29 mouse cellular contexts compared by ENCODE assay signal in genomic region chr7:122472223-122472622, GRCm38 (mm10).
DNase-seq lines count a peak whose midpoint lies in the region; ATAC-seq and TF ChIP-seq lines count a peak whose summit lies in the region.
"Had no signal": no experiment of that assay in that cellular context is flagged by ENCODE, and none has a peak within 500 bp of the region (broad histone marks: within the 10 kb centered on the region; RNA-seq: fewer than 3 reads in every experiment).

No protein-coding gene starts in this region.

- intact Hi-C loops in heart, adult 2 months (cut with DNase I): loop anchor here (5.0 to 10.0 kb wide), 3 partner anchors 95 to 350 kb away; partner anchors contain the start of gene Cacng3
- intact Hi-C loops in heart, postnatal 25 days (cut with DNase I): loop anchor here (5.0 kb wide), 2 partner anchors 195 to 345 kb away; no protein-coding TSS in a partner anchor

- H3K4me2 ChIP-seq in heart, embryonic 12.5 days: no peak overlapping the region
- H3K4me2 ChIP-seq: embryonic facial prominence, embryonic 12.5 days; hindbrain, embryonic 14.5 days; kidney, embryonic 15.5 days; limb, embryonic 15.5 days; midbrain, embryonic 15.5 days; neural tube, embryonic 15.5 days had no signal

- no peak for TF ChIP-seq POLR2A in heart, adult 2 months (IDR thresholded peaks at IDR 0.05; ENCODE audit: insufficient read depth, low read depth, low read length)

- no peaks in the 10 kb centered on the region for H3K36me3 ChIP-seq in heart, adult 2 months (ENCODE audit: control insufficient read depth, insufficient read depth, low read length)
- no peaks in the 10 kb centered on the region for H3K36me3 ChIP-seq in heart, embryonic 12.5 days
- H3K36me3 ChIP-seq: embryonic facial prominence, embryonic 12.5 days; kidney, embryonic 15.5 days; limb, embryonic 10.5 days; limb, embryonic 15.5 days; midbrain, embryonic 15.5 days; neural tube, embryonic 15.5 days had no signal

- H3K27me3 ChIP-seq in heart, adult 2 months (ENCODE audit: control insufficient read depth, insufficient read depth, low read length): no peaks in the 10 kb centered on the region
- 0 out of 2 replicates have a peak, but pooled peaks cover 7% of the 10 kb centered on the region for H3K27me3 ChIP-seq in heart, embryonic 12.5 days (replicated peaks)
- H3K27me3 ChIP-seq: embryonic facial prominence, embryonic 12.5 days; kidney, embryonic 15.5 days; midbrain, embryonic 15.5 days had no signal

- H3K4me3 ChIP-seq in heart, adult 2 months: no peak overlapping the region
- H3K4me3 ChIP-seq in heart, embryonic 12.5 days: no peak overlapping the region
- H3K4me3 ChIP-seq: embryonic facial prominence, embryonic 12.5 days; kidney, embryonic 15.5 days; limb, embryonic 10.5 days; limb, embryonic 15.5 days; midbrain, embryonic 15.5 days; neural tube, embryonic 15.5 days had no signal

- H3K4me1 ChIP-seq in heart, adult 2 months (ENCODE audit: control insufficient read depth, insufficient read depth, low read length): peaks cover 9% of the 10 kb centered on the region; the same call in 1 of the 2 replicates
- H3K4me1 ChIP-seq in heart, embryonic 12.5 days (replicated peaks): no peaks in the 10 kb centered on the region
- H3K4me1 ChIP-seq: embryonic facial prominence, embryonic 12.5 days; limb, embryonic 10.5 days; limb, embryonic 15.5 days; neural tube, embryonic 15.5 days had no signal

- H3K79me2 ChIP-seq in heart, adult 2 months (replicated peaks; ENCODE audit: control insufficient read depth, insufficient read depth, low read length): no peaks in the 10 kb centered on the region

- TF ChIP-seq CTCF in heart, adult 2 months (IDR thresholded peaks at IDR 0.05): no peak

- 39% methylated on average over 5 of the region's 5 CpGs for WGBS in heart, adult 2 months
- WGBS in heart, embryonic 12.5 days: 72% methylated on average over 5 of the region's 5 CpGs

- no peak overlapping the region; the same call in 1 of the 2 replicates for H3K27ac ChIP-seq in heart, adult 2 months
- H3K27ac ChIP-seq in heart, embryonic 12.5 days (ENCODE audit: poor library complexity, severe bottlenecking): no peak overlapping the region
- H3K27ac ChIP-seq: embryonic facial prominence, embryonic 12.5 days; hindbrain, embryonic 14.5 days; kidney, embryonic 15.5 days; limb, embryonic 10.5 days; limb, embryonic 15.5 days; liver, embryonic 14.5 days; macrophage; midbrain, embryonic 15.5 days; neural tube, embryonic 15.5 days had no signal

- 0 out of 2 replicates have a peak, but pooled peaks have one; percentile 53 for TF ChIP-seq EP300 in heart, adult 2 months (IDR thresholded peaks at IDR 0.05; ENCODE audit: insufficient read depth, low read depth, low read length)

- H3K9ac ChIP-seq in heart, adult 2 months (ENCODE audit: low read depth, low read length): no peak overlapping the region
- no peak overlapping the region for H3K9ac ChIP-seq in heart, embryonic 12.5 days
- H3K9ac ChIP-seq: embryonic facial prominence, embryonic 12.5 days; hindbrain, embryonic 14.5 days; kidney, embryonic 15.5 days; limb, embryonic 15.5 days; liver, embryonic 14.5 days; midbrain, embryonic 15.5 days; neural tube, embryonic 15.5 days had no signal

- DNase-seq in adrenal gland, postnatal 14 days: peak; percentile 21
- no peak for DNase-seq in adrenal gland, adult (ENCODE audit: inconsistent age in 2 of 2, low spot score in 1 of 2)
- peak; percentile 43 to 65 for DNase-seq in heart, adult 2 months
- DNase-seq in MN1 (ENCODE audit: low spot score): peak; percentile 21
- peak; percentile 11 for DNase-seq in heart, postnatal 25 days (ENCODE audit: low spot score)
- DNase-seq in layer of hippocampus, postnatal 10 days (ENCODE audit: low spot score in 2 of 2): no peak
- DNase-seq: adrenal gland, adult 8-10 months; cerebellum, adult 11-12 months; cerebellum, adult 9-11 months; embryo, embryonic 11 days; kidney, postnatal 4 days; layer of hippocampus, postnatal 36 days; lung, adult 2 months; lung, postnatal 10 days; retina, postnatal 1 day; right cerebral cortex, postnatal 14 days; thymus, postnatal 4 days had no signal

- peaks cover 7% of the 10 kb centered on the region for H3K9me3 ChIP-seq in heart, embryonic 12.5 days (replicated peaks)
- H3K9me3 ChIP-seq: embryonic facial prominence, embryonic 12.5 days; limb, embryonic 15.5 days; neural tube, embryonic 15.5 days had no signal

- no peak for ATAC-seq in heart, embryonic 12.5 days (ENCODE audit: insufficient number of reproducible peaks, low FRiP score)
- ATAC-seq: forebrain, embryonic 14.5 days; intestine, postnatal 0 days; midbrain, embryonic 15.5 days had no signal

Comparison
In these comparisons a context has a peak if more than half of its experiments do, and no peak if none do; other contexts are left out.
1. DNase-seq: peak in adrenal gland, postnatal 14 days (single experiment), heart, adult 2 months (2 of 2), MN1 (single experiment) and heart, postnatal 25 days (single experiment); none in adrenal gland, adult (0 of 2) and layer of hippocampus, postnatal 10 days (0 of 2).